Mouse (Mus musculus) kidney, adult 2 months (tissue): Measurements from ENCODE around the gene Pdlim1. TPM values are rescaled to one million over a fixed set of nuclear protein-coding genes. Genes with fewer than 3 reads are reported as not detected.

Experiments used
- DNase-seq: peaks from one replicate; pipeline ENCODE4 v3.0.0; 2021
- H3K27ac ChIP-seq: fragments of 200-500 bp; 2 replicates; pipeline ENCODE4 v1.5.1; 2012; ENCODE audit warnings: low read depth, low read length, control low read depth, inconsistent platforms; ENCODE audit not compliant: insufficient read depth
- H3K27me3 ChIP-seq: fragments of 200-500 bp; replicated peaks from 2 replicates; pipeline ENCODE4 v1.6.1; 2012; ENCODE audit warnings: mild to moderate bottlenecking, moderate library complexity, low read length, inconsistent platforms; ENCODE audit not compliant: control insufficient read depth, insufficient read depth
- H3K36me3 ChIP-seq: fragments of 200-500 bp; 2 replicates; pipeline ENCODE4 v1.6.1; 2012; ENCODE audit warnings: mild to moderate bottlenecking, moderate library complexity, low read length, inconsistent platforms; ENCODE audit not compliant: control insufficient read depth, insufficient read depth
- H3K4me1 ChIP-seq: fragments of 200-500 bp; 2 replicates; pipeline ENCODE4 v1.6.1; 2011; ENCODE audit warnings: low read length; ENCODE audit not compliant: control insufficient read depth, insufficient read depth
- H3K4me3 ChIP-seq: fragments of 200-500 bp; 2 replicates; pipeline ENCODE4 v1.5.1; 2011; ENCODE audit warnings: mild to moderate bottlenecking, low read depth, low read length, control low read depth; ENCODE audit not compliant: insufficient read depth
- CTCF ChIP-seq: fragments of 200-500 bp; conservative IDR thresholded peaks from 2 replicates; pipeline ENCODE4 v1.5.1; 2011; ENCODE audit warnings: low read depth, mild to moderate bottlenecking, control low read depth, low read length, moderate library complexity, mixed read lengths; ENCODE audit not compliant: insufficient read depth, insufficient read length
- POLR2A ChIP-seq: fragments of 200-500 bp; IDR thresholded peaks from one replicate; pipeline ENCODE4 v1.6.1; 2011; ENCODE audit warnings: low read depth, low read length, control low read depth
- WGBS: fragments of 180-500 bp; shearing (Covaris S2); methylation state at CpG from one replicate; pipeline ENCODE4 v1.1.7; 2018; 5-methylcytosine and 5-hydroxymethylcytosine counted together
- polyA plus RNA-seq: library from polyadenylated mRNA; depleted of rRNA; stranded (reverse); fragments of >200 nt; gene quantifications from 2 replicates; pipeline ENCODE4 v1.2.3, GENCODE M21; 2012

Pdlim1 gene
- polyA plus RNA-seq, 1 experiment: 25.7 TPM

DNA sequence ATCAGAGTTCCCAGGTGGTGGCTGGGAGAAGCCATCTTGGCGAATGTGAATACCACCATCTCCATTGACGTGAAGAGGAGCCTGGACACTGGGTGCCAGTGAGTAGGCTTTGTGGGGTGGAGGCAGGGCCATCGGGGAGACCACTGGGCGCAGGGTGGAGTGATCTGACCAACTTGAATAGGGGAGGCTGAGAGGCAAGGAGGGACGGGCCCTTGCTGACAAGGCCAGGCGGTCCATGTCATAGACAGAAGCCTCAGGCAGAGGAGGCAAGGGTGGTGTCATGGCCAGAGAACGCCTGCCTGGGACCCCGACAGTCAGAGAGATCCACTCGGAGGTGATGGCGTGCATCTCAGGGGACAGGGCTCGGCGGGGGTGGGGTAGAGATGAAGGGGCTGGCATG is 38.3 kb upstream of the Pdlim1 start:
- H3K27me3 ChIP-seq: no peaks in the 10 kb centered on the region
- no peaks in the 10 kb centered on the region for H3K4me1 ChIP-seq
- WGBS: 90% methylated on average over 12 of the region's 12 CpGs
- H3K36me3 ChIP-seq: peaks cover 1% of the 10 kb centered on the region
- TF ChIP-seq POLR2A (no peak), CTCF (no peak)
- no peak for DNase-seq
- no peak overlapping the region for H3K27ac ChIP-seq
- no peak overlapping the region for H3K4me3 ChIP-seq

GRCm38 (mm10) chr19:40307550-40307949 is 35.9 kb upstream of the Pdlim1 start:
- H3K27ac ChIP-seq: no peak overlapping the region
- no peak overlapping the region for H3K4me3 ChIP-seq
- no peak for TF ChIP-seq CTCF
- no peak for TF ChIP-seq POLR2A
- no peaks in the 10 kb centered on the region for H3K27me3 ChIP-seq
- peak; percentile 16 for DNase-seq
- no peaks in the 10 kb centered on the region for H3K4me1 ChIP-seq
- 61% methylated on average over 7 of the region's 7 CpGs for WGBS
- no peaks in the 10 kb centered on the region for H3K36me3 ChIP-seq

DNA sequence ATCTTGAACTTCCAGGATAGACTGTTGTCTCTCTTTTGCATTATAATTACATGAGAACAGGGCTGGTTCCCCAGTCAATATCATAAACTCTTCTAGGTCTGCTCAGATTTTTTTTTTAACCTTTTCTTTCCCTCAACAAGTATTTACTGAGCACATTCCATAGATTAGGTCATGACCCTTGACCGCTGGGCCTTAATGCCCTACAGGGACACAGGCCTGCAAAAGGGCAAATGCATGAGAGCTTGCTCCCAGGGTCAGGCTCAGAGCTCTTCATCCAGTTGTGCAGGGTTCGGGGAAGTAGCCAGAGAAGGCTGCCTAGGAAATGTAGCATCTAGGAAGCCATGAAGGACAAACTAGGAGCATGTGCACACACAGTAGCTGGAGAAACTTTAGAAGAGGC is 35.0 kb upstream of the Pdlim1 start:
- 95% methylated on average over 2 of the region's 2 CpGs for WGBS
- Histone ChIP-seq H3K27ac (no peak overlapping the region), H3K4me1 (no peaks in the 10 kb centered on the region), H3K27me3 (no peaks in the 10 kb centered on the region), H3K4me3 (no peak overlapping the region), H3K36me3 (no peaks in the 10 kb centered on the region)
- TF ChIP-seq CTCF: no peak
- TF ChIP-seq POLR2A: no peak
- no peak for DNase-seq

- DNase-seq: no peak
- Histone ChIP-seq H3K27me3 (no peaks in the 10 kb centered on the region), H3K4me1 (no peaks in the 10 kb centered on the region), H3K4me3 (no peak overlapping the region), H3K27ac (no peak overlapping the region), H3K36me3 (no peaks in the 10 kb centered on the region)
- 76% methylated on average over 7 of the region's 7 CpGs for WGBS
- TF ChIP-seq POLR2A (no peak), CTCF (no peak)
Measured at GRCm38 (mm10) chr19:40305456-40305855, 33.8 kb upstream of the Pdlim1 start.

DNA sequence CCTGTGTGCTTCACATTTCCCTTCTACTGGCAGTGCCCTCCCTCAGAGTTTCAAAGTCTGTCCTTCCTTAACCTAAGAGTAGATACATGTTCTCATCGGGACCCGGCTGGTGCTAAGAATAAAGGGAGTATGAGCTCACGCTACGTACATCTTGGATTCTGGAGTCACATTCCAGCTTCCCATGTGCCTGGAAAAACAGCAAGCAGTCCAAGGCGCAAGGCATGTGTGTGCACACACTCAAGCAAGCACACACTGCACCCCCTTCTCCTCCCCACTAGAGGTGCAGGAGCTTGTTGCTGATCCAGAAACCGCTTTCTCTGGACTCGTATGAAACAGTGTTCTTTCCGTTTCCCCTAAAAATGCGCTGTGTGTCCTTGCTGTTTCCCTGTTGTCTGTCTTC is 31.3 kb upstream of the Pdlim1 start:
- Histone ChIP-seq H3K27ac (no peak overlapping the region), H3K4me1 (no peaks in the 10 kb centered on the region), H3K27me3 (no peaks in the 10 kb centered on the region), H3K4me3 (no peak overlapping the region), H3K36me3 (no peaks in the 10 kb centered on the region)
- 80% methylated on average over 9 of the region's 9 CpGs for WGBS
- no peak for DNase-seq
- TF ChIP-seq CTCF: no peak
- no peak for TF ChIP-seq POLR2A

- TF ChIP-seq CTCF (no peak), POLR2A (no peak)
- no peaks in the 10 kb centered on the region for H3K4me1 ChIP-seq
- 94% methylated on average over 5 of the region's 5 CpGs for WGBS
- H3K27me3 ChIP-seq: no peaks in the 10 kb centered on the region
- no peak overlapping the region for H3K4me3 ChIP-seq
- H3K36me3 ChIP-seq: no peaks in the 10 kb centered on the region
- no peak overlapping the region for H3K27ac ChIP-seq
- DNase-seq: no peak
Measured at GRCm38 (mm10) chr19:40302477-40302876, 30.8 kb upstream of the Pdlim1 start.

DNA sequence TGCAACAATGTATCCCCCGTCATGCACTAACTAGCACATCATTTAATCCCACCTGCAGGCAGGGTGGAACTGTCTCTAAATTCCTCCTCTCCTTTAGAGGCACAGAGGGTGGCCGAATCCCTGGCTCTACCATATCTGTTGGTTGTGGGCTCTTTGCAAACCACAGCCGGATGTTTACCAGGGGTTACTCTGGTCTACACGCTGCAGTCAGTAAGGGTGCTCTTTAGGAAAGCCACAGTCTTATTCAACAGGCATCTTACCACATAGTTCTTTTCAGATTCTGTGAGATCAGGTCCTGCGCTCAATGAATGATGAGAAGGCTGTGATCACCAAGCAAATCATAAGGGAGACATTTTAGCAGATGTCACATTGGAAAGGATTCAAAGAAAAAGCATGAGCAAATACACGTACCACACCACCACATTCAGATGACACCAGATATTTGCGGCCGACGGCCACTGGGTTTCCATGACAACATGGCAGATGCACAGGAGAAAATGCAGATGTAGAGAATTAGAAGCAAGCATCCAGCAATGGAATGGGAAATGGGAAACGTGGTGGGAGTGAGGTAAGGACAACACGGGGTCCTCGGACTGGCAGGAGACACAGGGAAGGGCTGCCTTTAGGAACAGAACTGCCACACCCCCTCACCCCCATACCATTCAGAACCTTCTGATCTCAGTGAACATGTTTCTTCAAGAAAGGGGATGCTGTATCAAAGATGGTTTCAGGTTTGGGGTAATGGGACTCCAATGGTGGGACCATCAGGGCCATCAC is 28.5 kb upstream of the Pdlim1 start:
- Histone ChIP-seq H3K4me3 (no peak overlapping the region), H3K27ac (no peak overlapping the region), H3K36me3 (peaks cover 2% of the 10 kb centered on the region), H3K4me1 (no peaks in the 10 kb centered on the region), H3K27me3 (no peaks in the 10 kb centered on the region)
- no peak for TF ChIP-seq POLR2A
- WGBS: 84% methylated on average over 12 of the region's 12 CpGs
- DNase-seq: no peak

- peaks cover 2% of the 10 kb centered on the region for H3K36me3 ChIP-seq
- H3K4me1 ChIP-seq: no peaks in the 10 kb centered on the region
- no peak for DNase-seq
- 84% methylated on average over 6 of the region's 6 CpGs for WGBS
- TF ChIP-seq POLR2A (no peak), CTCF (no peak)
- H3K27me3 ChIP-seq: no peaks in the 10 kb centered on the region
- H3K4me3 ChIP-seq: no peak overlapping the region
- H3K27ac ChIP-seq: no peak overlapping the region
Measured at GRCm38 (mm10) chr19:40299182-40299581, 27.5 kb upstream of the Pdlim1 start.
